Mouse (Mus musculus): ENCODE measurements at regions not wholly inside any gene's neighbourhood (a gene's known extent, or its start where the extent isn't known, plus 50 kb on each side); places are given as distances from the start of the nearest gene placed in this dataset.

GRCm38 (mm10) chr3:33717317-33717716 is 82.3 kb upstream of the Ttc14 start:
- no peak for DNase-seq (ENCODE audit: low spot score in 2 of 2)

- DNase-seq (ENCODE audit: low spot score in 2 of 2), result no peak
Measured at GRCm38 (mm10) chr3:33727915-33728314, 71.7 kb upstream of the Ttc14 start.

DNA sequence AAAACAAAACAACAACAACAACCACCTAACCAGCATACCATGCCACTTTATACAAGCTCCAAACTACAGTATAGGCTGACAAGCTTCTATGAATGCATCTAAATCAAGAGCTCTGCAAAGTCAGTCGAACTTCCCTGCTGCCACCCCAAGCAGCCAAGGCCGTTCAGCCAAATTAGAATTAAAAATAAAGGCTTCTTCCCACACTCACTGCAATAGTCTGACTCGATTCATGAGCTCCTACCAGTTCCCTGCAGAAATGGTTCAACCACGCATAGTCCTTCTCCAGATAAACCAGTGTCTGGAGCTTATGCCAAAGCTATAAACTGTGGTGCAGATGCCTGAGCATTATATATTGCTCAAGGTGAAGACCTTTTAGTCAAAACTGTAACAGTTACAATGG is 69.3 kb upstream of the Ttc14 start:
- DNase-seq (ENCODE audit: low spot score in 2 of 2), result peak; percentile 9 to 40

DNA sequence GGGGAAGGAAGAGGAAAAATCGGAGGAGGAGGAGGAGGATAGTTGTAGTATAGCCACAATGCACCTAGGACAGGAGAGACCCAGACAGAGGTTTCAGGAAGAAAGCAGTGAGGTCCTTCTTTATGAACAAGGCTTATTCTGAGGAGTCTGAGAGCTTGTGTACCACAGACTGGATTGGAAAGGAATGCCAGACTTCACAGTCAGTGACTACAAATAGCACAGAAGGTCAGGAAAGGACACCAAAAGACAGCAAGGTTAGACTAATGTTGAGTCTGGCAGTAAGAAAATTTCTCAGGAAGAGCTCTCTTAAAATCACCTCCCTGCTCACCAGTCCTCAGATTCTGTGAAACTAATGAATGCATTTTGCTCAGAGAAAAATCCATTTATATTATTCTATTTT is 62.1 kb upstream of the Ttc14 start:
- DNase-seq (ENCODE audit: low spot score in 2 of 2), result no peak

DNA sequence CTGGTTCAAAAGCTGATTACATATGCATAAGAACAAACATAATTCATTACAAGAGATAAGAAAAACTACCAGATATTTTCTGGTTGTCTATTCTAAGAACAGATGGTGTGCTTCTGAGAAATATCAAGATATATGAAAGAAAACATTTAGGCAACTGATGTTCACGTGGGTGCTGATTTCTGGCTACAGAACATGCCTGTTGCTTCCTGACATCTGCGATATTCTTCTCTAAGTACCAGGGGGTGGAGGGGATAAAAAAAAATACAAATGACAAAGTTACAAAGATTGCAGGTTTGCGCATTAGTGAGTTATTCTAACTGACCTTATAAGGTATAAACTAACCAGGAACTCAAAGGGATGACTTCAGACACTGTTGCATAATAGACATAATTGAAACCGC is 57.5 kb upstream of the Ttc14 start:
- peak; percentile 42 to 72 for DNase-seq (ENCODE audit: low spot score in 2 of 2)

Data from layer of hippocampus, adult 18-20 months (tissue).